Mouse (Mus musculus) retina, adult 2 months (tissue): ENCODE measurements around the gene Dlg4.
"Not testable (repeated sequence)": the region's sequence is repeated elsewhere in the genome, so short reads cannot be mapped to it uniquely, and the experiment has no call there.

ENCODE experiments used
- DNase-seq: peaks from one replicate; pipeline ENCODE4 v3.0.0-alpha.2; 2012; ENCODE audit warnings: low read depth, low spot score

Dlg4 gene

GRCm38 (mm10) chr11:70049366-70049765 is 32.6 kb downstream of the Dlg4 start:
- DNase-seq: no peak

GRCm38 (mm10) chr11:70049816-70050215 is 33.1 kb downstream of the Dlg4 start:
- DNase-seq: no peak

DNA sequence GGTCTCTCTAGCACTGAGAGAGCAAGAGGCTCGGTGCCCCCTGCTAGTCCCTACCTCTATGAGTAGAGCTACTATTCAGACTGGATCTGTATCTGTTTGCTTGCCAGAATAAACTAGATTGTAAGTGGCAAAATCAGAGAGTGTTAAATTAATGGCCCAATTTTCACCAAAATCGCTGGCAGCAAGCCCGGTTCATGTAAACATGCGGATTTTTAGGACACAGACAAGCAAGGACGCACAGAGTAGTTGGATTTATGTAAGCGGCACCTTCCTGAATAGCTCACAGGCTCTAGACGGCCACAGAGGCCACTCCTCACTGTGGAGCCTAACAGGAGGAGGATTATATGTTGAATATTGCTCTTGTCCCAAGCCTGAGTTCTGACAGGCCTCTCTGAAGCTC is 36.4 kb downstream of the Dlg4 start:
- DNase-seq: peak; percentile 9

DNA sequence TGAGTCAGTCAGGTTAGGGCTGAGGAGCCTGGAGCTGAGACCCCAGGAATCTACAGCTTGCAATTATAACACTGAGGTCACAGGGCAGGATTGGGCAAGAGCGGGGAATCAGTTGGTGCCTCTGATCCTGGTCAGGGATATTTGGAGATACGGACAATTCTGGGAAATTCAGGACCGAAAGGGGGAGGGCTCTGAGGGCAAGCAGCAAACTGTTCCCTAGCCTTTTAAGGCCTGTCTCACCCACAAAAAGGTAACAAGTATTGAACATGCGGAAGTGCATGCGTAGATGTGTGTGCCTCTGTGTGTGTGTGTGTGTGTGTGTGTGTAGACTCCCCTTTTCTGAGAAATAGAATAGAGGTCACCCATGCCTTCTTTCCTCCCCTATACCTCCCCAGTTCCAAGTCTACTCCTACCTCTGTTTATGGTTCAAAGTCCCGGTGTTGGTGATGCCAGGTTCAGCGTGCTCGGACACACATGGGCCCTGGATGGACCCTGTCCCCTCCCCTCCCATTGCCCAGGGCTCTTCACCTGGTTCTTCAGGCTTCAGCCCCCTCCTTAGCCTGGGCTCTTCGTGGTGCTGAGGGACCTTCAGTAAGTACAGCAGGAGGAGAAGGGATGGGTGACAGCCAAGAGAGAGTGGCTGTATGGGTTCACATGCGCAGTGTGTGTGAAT is 37.3 kb downstream of the Dlg4 start, which contains the start of gene Asgr1:
TSS of gene Asgr1 (plus strand) at position 188 of the 673 bp plus-strand sequence.
- DNase-seq: no peak

- DNase-seq: peak; percentile 53
Observed at GRCm38 (mm10) chr11:70055618-70056214, 39.0 kb downstream of the Dlg4 start.

DNA sequence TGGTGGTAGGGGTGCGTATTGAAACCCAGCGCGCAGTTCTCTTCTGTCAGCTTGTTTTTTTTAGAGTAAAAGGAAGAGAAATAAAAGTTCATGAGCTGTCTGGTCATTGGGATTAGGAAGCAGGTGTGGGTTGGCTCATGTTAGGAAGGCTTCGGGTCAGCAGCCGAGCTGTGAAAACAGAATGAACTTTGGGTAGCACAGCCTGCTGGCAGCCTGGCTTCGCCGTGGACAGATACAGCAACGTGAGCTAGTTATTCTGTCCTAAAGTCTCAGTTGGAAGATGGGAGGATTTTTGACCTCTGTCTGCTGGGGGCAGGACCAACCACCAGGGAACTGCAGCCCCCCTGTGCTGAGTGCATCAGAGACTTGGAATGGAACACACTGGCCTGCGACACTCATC is 41.1 kb downstream of the Dlg4 start:
- DNase-seq: no peak

DNA sequence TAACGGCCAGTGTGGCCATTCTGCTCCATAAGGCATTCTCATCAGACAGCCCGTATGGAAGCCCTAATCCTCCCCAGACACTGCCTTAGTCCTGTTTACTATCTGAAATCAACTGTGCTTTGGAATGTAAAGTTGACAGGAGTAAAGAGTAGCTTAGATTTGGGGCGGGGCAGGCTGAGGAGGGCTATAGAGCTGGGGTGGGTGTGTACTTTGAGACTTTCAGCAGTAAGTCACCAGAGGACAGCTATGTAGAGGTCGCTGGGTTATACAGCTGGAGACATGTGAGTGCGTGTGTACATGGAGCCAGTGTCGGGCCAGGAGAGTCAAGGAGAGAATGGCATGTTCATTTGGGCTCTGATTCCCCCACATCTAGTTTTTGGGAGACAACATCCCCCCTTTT is 43.2 kb downstream of the Dlg4 start:
- DNase-seq: no peak

DNA sequence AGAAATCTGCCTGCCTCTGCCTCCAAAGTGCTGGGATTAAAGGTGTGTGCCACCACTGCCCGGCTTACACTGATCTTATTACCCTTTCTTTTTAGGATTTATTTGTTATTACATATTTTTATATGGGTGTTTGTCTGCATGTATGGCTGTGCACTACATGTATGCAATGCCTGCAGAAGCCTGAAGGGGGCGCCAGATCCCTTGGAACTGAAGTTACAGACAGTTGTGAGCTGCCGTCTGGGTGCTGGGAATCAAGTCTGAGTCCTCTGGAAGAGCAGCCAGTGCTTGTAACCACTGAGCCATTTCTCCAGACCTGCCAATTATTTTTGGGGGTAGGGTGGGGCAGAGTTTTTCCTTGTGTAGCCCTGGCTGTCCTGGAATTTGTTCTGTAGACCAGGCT is 46.3 kb downstream of the Dlg4 start:
- no peak for DNase-seq

- no peak for DNase-seq
Observed at GRCm38 (mm10) chr11:70066701-70067100, 50.0 kb downstream of the Dlg4 start.

- DNase-seq: no peak
Observed at GRCm38 (mm10) chr11:70068245-70068644, 51.5 kb downstream of the Dlg4 start.

DNA sequence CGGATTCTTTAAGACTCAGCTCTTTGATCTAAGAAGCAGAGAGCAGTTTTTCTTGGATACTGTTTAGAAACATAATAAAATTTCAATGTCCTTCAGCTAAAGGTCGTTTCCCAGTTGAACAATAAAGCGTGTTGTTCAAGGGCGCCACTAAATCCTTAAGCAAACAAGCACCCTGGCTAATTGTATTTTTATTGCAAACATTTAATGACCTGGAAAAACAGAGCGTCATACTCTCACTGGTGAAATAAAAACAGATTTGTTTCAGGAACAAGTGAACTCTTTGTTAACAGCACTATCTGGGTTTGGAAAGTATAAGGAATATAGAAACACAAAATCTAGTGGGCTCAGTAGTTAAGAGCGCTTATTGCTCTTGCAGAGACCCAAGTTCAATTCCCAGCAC is 53.3 kb downstream of the Dlg4 start:
- DNase-seq: no peak

- not testable (repeated sequence) for DNase-seq
Observed at GRCm38 (mm10) chr11:70070603-70071002, 53.9 kb downstream of the Dlg4 start.

DNA sequence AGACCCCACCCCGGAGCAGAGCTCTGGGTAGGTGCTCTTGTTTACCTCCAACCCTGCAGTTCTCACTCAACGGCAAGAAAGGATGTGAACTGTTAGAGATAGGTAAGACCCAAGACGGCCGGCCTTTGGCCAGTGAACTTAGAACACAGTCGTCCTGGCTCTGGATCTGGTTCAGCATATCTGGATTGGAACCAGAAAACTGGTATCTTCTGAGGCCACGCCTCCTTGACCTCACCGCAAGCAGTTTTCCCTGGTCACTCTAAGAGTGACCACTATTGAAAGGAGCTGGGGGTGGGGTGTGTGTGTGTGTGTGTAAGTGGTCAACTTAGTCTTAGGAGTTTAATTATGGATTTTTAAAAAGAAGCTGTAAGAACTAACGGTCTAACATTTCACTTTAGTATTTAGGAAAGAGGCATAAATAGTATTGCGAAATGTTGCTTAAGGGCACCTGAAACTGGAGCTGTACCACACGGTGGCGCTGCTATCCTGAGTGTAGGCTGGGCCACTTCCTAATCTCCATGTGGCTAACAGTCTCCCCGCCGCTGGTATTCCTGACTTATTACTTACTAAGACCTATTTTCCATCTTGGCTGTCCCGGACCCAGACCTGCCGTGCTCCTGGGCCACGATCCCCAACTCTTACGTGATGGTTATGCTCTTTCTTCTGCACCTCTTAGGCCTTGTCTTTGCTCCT is 57.8 kb downstream of the Dlg4 start:
- DNase-seq: peak; percentile 51

GRCm38 (mm10) chr11:70075581-70075980 is 58.8 kb downstream of the Dlg4 start:
- no peak for DNase-seq

DNA sequence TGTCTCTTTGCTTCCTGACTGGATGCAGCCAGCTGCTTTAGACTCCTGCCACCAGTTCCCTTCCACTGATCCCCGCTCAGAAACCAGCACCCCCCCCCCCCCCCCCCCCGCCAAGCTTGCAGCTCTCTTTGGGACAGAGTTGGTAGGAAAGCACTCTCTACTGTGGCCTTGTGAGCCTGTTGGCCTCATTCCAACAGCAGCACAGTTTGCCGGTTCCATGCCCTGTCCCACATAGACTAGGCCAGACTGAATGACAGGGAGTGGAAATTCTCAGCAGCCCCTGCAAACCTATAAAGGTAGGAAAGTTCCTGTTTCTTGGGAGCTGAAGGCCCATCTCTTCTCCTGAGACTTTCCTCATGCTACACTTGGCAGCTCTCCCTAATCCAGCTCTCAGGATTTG is 60.7 kb downstream of the Dlg4 start:
- no peak for DNase-seq

GRCm38 (mm10) chr11:70079175-70079574 is 62.4 kb downstream of the Dlg4 start:
- DNase-seq: no peak

GRCm38 (mm10) chr11:70079928-70080327 is 63.2 kb downstream of the Dlg4 start:
- DNase-seq: no peak

DNA sequence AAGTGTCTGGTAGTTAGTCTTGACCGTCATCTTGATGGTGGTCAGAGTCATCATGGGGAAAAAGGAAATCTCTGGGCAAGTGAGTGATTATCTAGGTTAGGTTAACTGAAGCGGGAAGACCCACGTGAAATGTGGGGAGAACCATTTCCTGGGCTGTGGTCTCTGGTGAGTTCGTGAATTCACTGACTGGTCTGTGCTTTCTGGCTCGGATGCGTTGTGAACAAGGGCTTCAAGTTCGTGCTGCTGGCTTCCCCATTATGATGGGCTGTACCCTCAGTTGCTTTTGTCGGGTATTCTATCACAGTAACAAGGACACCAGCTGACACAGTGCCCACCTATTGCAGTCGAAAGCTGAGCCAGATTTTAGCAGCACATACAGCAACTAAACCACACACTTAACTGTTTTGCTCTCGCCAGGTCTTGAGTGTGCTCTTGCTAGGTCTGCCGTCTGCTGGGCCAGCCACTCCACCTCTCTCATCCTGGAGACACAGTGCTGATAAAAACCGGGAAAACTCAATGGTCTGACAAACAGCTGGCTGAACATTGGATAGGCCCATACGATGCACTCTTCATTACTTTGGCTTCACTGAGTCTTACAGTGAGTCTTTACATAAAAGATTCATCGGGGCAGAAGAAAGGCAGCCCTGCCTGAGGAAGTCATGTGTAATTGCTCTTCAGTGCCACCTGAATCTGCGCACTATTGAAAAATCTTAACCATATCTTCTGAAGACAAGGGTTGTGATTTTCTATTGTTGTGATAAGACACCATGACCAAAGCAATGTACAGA is 64.3 kb downstream of the Dlg4 start:
- DNase-seq: no peak

- DNase-seq: no peak
Observed at GRCm38 (mm10) chr11:70084563-70084962, 67.8 kb downstream of the Dlg4 start.

DNA sequence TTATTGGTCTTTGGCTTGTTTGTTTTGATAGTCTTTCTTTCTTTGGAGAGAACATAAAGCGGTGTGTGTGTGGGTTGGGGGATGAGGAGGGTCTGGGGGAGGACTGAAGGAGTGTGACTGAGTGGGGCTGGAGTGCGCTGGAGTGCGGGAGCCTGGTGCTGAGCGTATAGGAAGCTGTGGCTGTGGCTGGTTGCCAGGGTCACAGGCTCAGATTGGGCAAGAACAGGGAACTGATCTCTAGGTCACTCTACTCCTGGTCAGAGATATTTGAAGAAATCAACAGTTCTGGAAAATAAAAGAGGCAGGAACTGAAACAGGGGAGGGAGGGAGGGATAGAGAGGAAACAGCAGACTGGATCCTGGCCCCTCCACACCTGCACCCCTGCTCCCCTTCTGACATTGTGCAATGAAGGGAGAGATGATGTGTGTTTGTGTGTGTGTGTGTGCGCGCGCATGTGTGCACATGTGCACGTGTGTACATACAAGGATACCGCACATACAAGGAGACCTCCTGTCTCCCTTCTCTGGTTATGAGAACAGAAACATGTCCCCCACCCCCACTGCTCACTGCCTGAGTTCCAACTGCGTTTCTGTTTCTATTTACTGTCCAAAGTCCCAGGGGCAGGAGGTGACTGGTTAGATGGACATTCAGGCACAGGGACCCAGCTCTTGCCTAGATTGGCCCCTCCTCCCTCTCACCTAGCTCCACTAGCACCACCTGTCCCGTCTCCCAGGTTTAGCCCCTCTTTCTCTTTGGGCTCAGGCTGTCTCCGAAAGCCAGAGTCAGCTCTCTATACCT is 75.4 kb downstream of the Dlg4 start, which contains the start of gene Asgr2:
TSS of gene Asgr2 (plus strand) at position 659 of the 798 bp plus-strand sequence.
- no peak for DNase-seq
